Mouse (Mus musculus) lung, adult 2 months (tissue): ENCODE measurements around the gene Me3.

ENCODE experiments used
- CTCF ChIP-seq: fragments of 200-500 bp; IDR thresholded peaks from 2 replicates; pipeline ENCODE4 v1.5.1; 2011; ENCODE audit warnings: mild to moderate bottlenecking, low read length, control low read depth; ENCODE audit not compliant: insufficient read depth
- POLR2A ChIP-seq: fragments of 200-500 bp; IDR thresholded peaks from 2 replicates; pipeline ENCODE4 v1.6.1; 2011; ENCODE audit warnings: low read depth, mild to moderate bottlenecking, control low read depth, low read length, borderline replicate concordance; ENCODE audit errors: extremely low read depth

DNA sequence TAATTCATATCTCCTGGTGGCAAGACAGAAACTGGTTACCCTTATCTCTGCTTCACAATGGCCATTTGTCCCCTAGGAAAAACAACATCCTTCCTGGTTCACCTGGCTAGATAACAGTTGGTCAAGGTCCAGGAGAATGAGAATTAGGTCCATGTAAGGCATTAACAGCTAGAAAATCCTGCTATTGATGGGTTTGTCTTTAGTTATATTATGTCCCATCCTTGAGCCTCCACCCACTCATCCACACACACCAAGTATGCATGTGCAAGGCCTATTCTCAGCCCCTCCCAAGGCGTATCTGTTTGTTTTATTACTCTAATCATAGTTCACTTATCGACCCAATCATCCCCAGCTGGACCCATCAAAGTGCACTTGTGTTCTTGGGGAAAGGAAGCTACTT is 88.1 kb downstream of the Me3 start:
- TF ChIP-seq CTCF: no peak
- no peak for TF ChIP-seq POLR2A
